Mouse (Mus musculus) E14TG2a.4 (cell line): ENCODE measurements at regions not wholly inside any gene's neighbourhood (a gene's known extent, or its start where the extent isn't known, plus 50 kb on each side); places are given as distances from the start of the nearest gene placed in this dataset.

Source experiments
- CTCF ChIP-seq: conservative IDR thresholded peaks from 2 replicates; pipeline ENCODE4 v1.5.1; 2014; ENCODE audit warnings: low read length
- NANOG ChIP-seq: IDR thresholded peaks from 2 replicates; pipeline ENCODE4 v1.6.1; 2014; ENCODE audit warnings: borderline replicate concordance, low read length, mixed read lengths
- POU5F1 ChIP-seq: IDR thresholded peaks from 2 replicates; pipeline ENCODE4 v1.6.1; 2014; ENCODE audit warnings: low read length, borderline replicate concordance

- TF ChIP-seq CTCF (no peak), NANOG (no peak), POU5F1 (no peak)
Measured at GRCm38 (mm10) chr16:44658306-44658705, 65.8 kb upstream of the Nepro start.
